Mouse (Mus musculus) cerebellum, adult 2 months (tissue): ENCODE results near the gene Kif1c. TPM values are rescaled to one million over a fixed set of nuclear protein-coding genes. Genes with fewer than 3 reads are reported as not detected.

Experiments used
- DNase-seq, 2 experiments: peaks; one replicate each; pipeline ENCODE4 v3.0.0; 2021
- H3K27ac ChIP-seq: fragments of 200-500 bp; 2 replicates; pipeline ENCODE4 v1.5.1; 2012; ENCODE audit warnings: low read length, control low read depth, inconsistent platforms; ENCODE audit not compliant: insufficient read depth
- H3K27me3 ChIP-seq: fragments of 200-500 bp; 2 replicates; pipeline ENCODE4 v1.6.1; 2012; ENCODE audit warnings: inconsistent platforms, mild to moderate bottlenecking, low read length, moderate library complexity; ENCODE audit not compliant: control insufficient read depth, insufficient read depth
- H3K4me1 ChIP-seq: fragments of 200-500 bp; 2 replicates; pipeline ENCODE4 v1.6.1; 2011; ENCODE audit warnings: low read length; ENCODE audit not compliant: control insufficient read depth, insufficient read depth
- H3K4me3 ChIP-seq: fragments of 200-500 bp; replicated peaks from 2 replicates; pipeline ENCODE3; 2011; ENCODE audit warnings: mild to moderate bottlenecking, low read depth, low read length, control low read depth; ENCODE audit not compliant: insufficient read depth
- CTCF ChIP-seq: fragments of 200-500 bp; IDR thresholded peaks from 2 replicates; pipeline ENCODE4 v1.5.1; 2011; ENCODE audit warnings: low read depth, mild to moderate bottlenecking, control low read depth, low read length, moderate library complexity, borderline replicate concordance; ENCODE audit not compliant: insufficient read depth
- POLR2A ChIP-seq: fragments of 200-500 bp; IDR thresholded peaks from 2 replicates; pipeline ENCODE4 v1.6.1; 2011; ENCODE audit warnings: low read length, control low read depth, borderline replicate concordance; ENCODE audit not compliant: insufficient read depth
- WGBS: fragments of 180-500 bp; shearing (Covaris S2); methylation state at CpG from one replicate; pipeline ENCODE4 v1.1.7; 2018; 5-methylcytosine and 5-hydroxymethylcytosine counted together
- polyA plus RNA-seq: library from polyadenylated mRNA; depleted of rRNA; stranded (reverse); fragments of >200 nt; gene quantifications from 2 replicates; pipeline ENCODE4 v1.2.3, GENCODE M21; 2012; rRNA removed

Kif1c gene
- polyA plus RNA-seq: 55.9 and 65.6 TPM in 2 replicates

DNA sequence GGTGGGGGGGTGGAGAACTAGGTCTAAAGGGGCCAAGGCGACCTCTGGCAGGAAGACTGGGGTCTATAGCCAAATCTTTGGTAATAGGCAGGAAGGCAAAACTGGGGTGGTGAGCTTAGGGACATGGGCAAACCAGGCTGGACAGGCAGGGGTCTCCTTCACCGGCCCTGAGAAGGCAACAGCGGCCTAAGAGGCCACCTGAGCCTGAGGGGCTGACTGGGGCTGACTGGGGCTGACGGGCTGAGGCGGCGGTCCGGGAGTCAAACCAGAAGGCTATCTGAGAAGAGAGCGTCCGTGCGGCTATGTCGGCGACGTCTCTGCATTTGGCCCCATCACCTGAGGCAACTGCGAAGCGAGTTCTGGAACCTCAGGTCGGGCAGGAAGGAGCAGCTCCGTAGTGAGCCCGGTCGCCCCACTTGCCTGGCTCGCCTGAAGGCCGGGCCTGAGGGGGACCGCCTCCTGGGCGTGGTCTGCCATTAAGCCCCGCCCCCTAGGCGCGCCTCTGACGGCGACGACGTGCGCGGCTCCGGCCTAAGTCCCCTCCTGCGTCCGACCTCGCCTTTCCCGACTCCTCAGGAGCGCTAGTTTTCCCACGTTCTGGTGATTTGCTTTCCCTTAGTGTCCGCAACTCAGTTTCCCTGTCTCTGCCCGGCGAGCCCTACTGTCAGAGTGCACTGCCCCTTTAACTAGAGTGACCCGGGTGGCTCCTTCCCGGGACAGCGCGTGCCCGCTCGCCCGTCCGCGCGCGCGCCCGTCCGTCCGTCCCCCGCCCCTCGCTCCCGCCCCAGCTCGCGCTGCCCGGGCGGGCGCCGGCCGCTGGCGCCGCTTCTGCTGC lies at the start of gene Kif1c, which contains the start of gene Inca1:
Kif1c (plus strand) TSS at position 827 of the 835 bp plus-strand sequence.
Inca1 (minus strand) TSS at position 434 of the 835 bp plus-strand sequence.
- WGBS: 1% methylated on average over 69 of the region's 69 CpGs
- peak; percentile 94 to 98 for DNase-seq
- Histone ChIP-seq H3K27me3 (no peaks in the 10 kb centered on the region), H3K4me1 (peaks cover 10% of the 10 kb centered on the region), H3K27ac (peak within 1 kb of the TSS; percentile 90), H3K4me3 (peak within 1 kb of the TSS; percentile 85)
- TF ChIP-seq POLR2A: peak; percentile 95
- TF ChIP-seq CTCF: no peak

DNA sequence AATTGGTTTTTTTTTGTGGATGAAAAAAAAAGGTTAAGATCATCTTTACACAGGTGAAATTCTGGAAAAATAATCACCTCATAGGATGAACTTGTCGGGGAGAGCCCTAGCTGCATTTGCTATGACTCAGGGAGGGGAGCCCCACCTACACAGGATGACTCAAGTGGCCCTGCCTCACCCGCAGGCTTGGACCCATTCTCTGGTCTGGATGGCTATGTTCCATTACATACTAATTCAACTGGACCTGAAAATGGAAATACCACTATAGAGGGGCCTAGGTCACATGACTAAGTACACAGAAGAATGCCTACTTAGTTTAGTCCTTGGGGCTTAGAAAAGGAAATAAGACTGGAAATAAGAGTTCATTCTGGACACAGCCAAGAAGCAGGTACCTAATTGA lies 49.0 kb upstream of the Kif1c start:
- peaks cover 10% of the 10 kb centered on the region for H3K4me1 ChIP-seq
- no peak overlapping the region for H3K4me3 ChIP-seq
- WGBS: 28% methylated on average over 2 of the region's 2 CpGs
- DNase-seq: peak in 1 of 2 experiments; percentile 4
- H3K27me3 ChIP-seq: no peaks in the 10 kb centered on the region
- no peak for TF ChIP-seq POLR2A
- no peak for TF ChIP-seq CTCF
- no peak overlapping the region for H3K27ac ChIP-seq

DNA sequence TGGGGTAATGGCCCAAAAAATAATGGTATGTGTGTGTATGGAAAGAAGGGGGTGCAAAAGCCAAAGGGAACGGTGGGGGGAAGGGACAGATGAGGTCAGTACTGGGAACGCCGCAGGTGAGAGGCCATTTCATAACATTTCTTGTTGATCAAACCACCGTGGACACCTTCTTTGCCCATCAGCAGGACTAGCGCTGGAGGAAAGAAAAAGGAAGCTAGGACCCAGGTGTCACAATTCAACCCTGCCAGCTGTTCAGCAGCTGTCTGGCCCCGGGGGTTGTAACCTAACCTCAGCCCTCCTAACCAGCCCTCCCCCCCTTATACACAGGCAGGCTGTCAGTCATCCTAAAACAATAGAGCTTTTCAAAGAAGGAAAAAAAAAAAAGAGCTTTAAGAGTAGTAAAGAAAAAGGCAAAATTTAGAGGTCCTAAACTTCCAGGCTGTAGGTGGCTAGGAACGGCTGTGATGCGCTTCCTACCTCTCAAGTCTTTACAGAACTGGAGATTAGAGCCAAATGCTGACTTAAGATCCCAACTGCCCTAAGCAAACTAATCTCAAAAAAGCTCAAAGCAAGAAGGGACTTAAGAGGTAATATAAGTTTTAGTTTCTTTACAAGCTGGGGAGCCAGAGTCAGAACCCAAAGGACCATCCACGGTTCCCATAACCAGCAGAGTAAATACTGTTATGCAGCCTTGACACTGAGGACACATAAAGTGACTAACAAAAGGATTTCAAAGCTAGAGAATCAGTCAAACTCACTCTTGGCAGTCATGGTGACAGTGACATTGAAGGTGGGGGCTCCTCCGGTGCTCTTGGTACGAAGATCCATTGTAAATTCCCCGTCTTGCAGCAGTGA lies 48.1 kb upstream of the Kif1c start:
- no peak overlapping the region for H3K4me3 ChIP-seq
- H3K4me1 ChIP-seq: peaks cover 13% of the 10 kb centered on the region
- TF ChIP-seq CTCF (no peak), POLR2A (no peak)
- WGBS: 53% methylated on average over 12 of the region's 12 CpGs
- peak in 1 of 2 experiments; percentile 18 for DNase-seq
- no peaks in the 10 kb centered on the region for H3K27me3 ChIP-seq
- no peak overlapping the region for H3K27ac ChIP-seq

DNA sequence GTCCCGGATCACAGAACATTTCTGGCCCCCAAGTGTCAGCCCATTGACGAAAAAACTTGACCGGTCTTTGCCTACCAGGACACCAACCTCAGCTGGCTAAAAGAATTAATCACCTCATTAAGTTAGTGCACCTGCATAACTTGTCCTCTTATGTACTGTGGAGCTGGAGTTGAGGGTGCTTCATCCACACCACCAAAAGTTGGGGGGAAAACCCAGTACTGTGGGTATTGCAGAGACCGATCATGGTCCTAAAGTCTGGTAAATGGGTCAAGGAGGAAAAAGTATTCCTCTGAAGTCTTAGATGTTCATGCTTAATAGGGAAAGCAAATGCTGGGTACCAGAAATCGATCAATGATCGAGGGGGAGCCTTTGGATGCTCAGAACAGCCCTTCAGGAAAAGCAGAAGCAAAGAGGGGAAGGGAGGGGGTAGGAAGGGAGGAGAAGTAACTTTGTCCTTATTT lies 47.4 kb upstream of the Kif1c start:
- Histone ChIP-seq H3K4me1 (peaks cover 13% of the 10 kb centered on the region), H3K4me3 (peak overlapping the region; percentile 99), H3K27me3 (no peaks in the 10 kb centered on the region), H3K27ac (no peak overlapping the region)
- 48% methylated on average over 6 of the region's 6 CpGs for WGBS
- TF ChIP-seq CTCF (no peak), POLR2A (no peak)
- DNase-seq: peak in 1 of 2 experiments; percentile 8

DNA sequence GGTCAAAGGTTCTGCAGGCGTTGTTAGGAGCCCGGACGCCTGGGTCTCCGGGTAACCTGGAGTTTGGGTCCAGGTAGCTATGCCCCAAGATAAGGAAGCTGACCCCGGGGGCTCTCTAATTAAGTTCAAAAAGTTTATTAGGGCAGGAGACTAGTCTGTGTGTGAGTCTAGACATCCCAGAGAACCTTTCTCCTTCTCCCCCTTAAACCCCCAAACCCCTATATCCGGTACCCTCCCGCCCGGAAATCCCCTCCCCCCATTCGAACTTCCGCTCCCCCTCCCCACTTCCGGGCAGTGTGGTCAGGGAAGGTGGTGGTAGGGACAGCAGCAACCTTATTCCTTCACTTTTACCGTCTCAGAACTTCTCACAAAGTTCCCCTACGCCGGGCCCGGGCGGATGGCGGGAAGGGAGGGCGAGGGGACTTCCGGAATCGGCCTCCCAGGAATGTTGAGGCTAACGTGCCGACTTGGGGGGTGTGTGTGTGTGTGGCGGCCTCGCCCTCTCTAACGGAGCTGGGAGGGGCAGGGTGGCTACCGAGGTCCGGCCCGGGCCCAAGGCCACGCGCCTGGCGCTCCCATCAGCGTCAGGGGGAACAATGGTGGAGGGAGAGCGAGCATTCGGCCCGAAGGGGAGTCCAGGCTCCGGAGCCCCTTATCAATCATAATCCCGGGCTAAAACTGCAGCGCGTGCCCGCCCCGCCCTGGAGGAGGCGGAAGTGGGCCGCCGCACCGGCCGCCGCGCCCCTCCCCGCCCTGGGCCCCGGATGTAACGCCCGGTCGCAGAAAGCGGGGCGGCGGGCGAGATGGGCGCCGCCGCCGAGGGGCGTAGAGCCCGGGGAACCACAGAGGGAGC lies 46.8 kb upstream of the Kif1c start:
- 1% methylated on average over 63 of the region's 63 CpGs for WGBS
- DNase-seq: peak; percentile 66
- no peaks in the 10 kb centered on the region for H3K27me3 ChIP-seq
- TF ChIP-seq POLR2A: no peak; the same call in 1 of the 2 replicates
- no peak for TF ChIP-seq CTCF
- H3K4me3 ChIP-seq: peak overlapping the region; percentile 99
- H3K27ac ChIP-seq: peak overlapping the region; percentile 98
- H3K4me1 ChIP-seq: peaks cover 13% of the 10 kb centered on the region

DNA sequence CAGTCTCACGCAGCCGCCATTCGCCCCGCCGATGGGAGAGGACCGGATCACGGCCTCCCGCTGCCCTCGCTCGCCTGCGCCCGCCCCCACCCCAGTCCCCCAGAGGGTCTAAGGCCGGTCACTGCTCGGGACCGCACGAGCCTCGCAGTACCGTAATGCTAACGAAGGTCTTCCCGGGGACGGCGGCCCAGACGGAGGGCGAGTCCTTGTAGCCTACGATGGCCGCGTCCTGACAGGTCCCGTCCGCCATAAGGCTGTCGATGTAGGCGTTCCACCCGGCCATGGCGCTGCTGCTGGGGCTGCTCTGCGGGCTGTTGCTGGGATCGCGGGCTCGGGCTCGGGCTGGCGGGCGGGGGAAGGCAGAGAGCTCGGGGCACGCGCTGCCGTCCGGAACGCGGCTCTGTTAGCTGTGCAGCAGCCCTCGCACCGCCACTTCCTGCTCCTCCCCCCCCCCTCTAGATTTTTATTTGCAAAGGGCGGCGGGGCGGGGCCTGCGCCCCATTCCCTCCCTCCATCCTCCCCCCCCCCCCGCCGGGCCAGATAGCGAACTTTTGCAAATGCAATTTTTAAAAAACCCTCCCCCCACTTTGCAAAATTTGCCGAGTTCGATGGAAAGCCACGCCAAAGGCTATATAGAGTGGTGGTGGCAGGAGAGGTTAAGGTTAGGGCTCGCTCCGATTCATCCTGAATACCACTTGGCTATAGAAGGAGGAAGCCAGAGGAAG lies 46.0 kb upstream of the Kif1c start, which contains the start of gene Pfn1:
Pfn1 (minus strand) TSS at position 447 of the 725 bp plus-strand sequence.
- no peak for TF ChIP-seq CTCF
- TF ChIP-seq POLR2A: peak; percentile 58
- Histone ChIP-seq H3K27ac (peak within 1 kb of the TSS; percentile 98), H3K27me3 (no peaks in the 10 kb centered on the region), H3K4me3 (peak within 1 kb of the TSS; percentile 99), H3K4me1 (peaks cover 10% of the 10 kb centered on the region)
- peak; percentile 80 to 81 for DNase-seq
- WGBS: under 1% methylated on average over 61 of the region's 61 CpGs
